Mouse (Mus musculus) embryonic facial prominence, embryonic 13.5 days (tissue): ENCODE results near the gene Sik1. TPM values are rescaled to one million over a fixed set of nuclear protein-coding genes. Genes with fewer than 3 reads are reported as not detected.

Experiments
- ATAC-seq: fragments of 200-750 bp; cut with Nextera tagmentation; 2 replicates; pipeline ENCODE4 v1.8.0; 2017; ENCODE audit warnings: low read depth; ENCODE audit not compliant: insufficient number of reproducible peaks, insufficient read depth, low FRiP score, low TSS enrichment
- H3K27ac ChIP-seq: fragments of 300-500 bp; sonication (generic); 2 replicates; pipeline ENCODE4 v1.5.1; 2015; ENCODE audit warnings: moderate library complexity, mild to moderate bottlenecking, inconsistent platforms
- H3K27me3 ChIP-seq: fragments of 300-500 bp; sonication (generic); 2 replicates; pipeline ENCODE4 v1.6.1; 2015; ENCODE audit warnings: mild to moderate bottlenecking, inconsistent platforms
- H3K36me3 ChIP-seq: fragments of 300-500 bp; sonication (generic); 2 replicates; pipeline ENCODE4 v1.6.1; 2015; ENCODE audit warnings: mild to moderate bottlenecking, inconsistent platforms
- H3K4me1 ChIP-seq: fragments of 300-500 bp; sonication (generic); 2 replicates; pipeline ENCODE4 v1.6.1; 2015; ENCODE audit warnings: inconsistent platforms
- H3K4me2 ChIP-seq: fragments of 300-500 bp; sonication (generic); 2 replicates; pipeline ENCODE4 v1.6.1; 2015; ENCODE audit warnings: moderate library complexity, mild to moderate bottlenecking, inconsistent platforms
- H3K4me3 ChIP-seq: fragments of 300-500 bp; sonication (generic); 2 replicates; pipeline ENCODE4 v1.5.1; 2015; ENCODE audit warnings: mild to moderate bottlenecking, inconsistent platforms
- H3K9ac ChIP-seq: fragments of 300-500 bp; sonication (generic); 2 replicates; pipeline ENCODE4 v1.6.1; 2015; ENCODE audit warnings: mild to moderate bottlenecking, inconsistent platforms
- H3K9me3 ChIP-seq: fragments of 300-500 bp; sonication (generic); 2 replicates; pipeline ENCODE4 v1.6.1; 2016; ENCODE audit warnings: inconsistent platforms
- WGBS: fragments of 180-500 bp; shearing (Covaris S2); methylation state at CpG from one replicate; pipeline ENCODE4 v1.1.7; 2015; ENCODE audit warnings: mixed read lengths; 5-methylcytosine and 5-hydroxymethylcytosine counted together
- polyA plus RNA-seq: library from polyadenylated mRNA; unstranded; fragments of >200 nt; fragmentation: Nextera tagmentation; extraction: Ambion mirVana; gene quantifications from 2 replicates; pipeline ENCODE4 v1.2.1, GENCODE M21; 2015

Gene Sik1
- polyA plus RNA-seq, 1 experiment from 2014 or later = 15.6 TPM

GRCm38 (mm10) chr17:31811333-31811732 is 44.3 kb downstream of the Sik1 start:
- no peak for ATAC-seq
- H3K27ac ChIP-seq = no peak overlapping the region
- no peak overlapping the region for H3K4me3 ChIP-seq
- WGBS = 48% methylated on average over 4 of the region's 4 CpGs
- H3K27me3 ChIP-seq = no peaks in the 10 kb centered on the region
- no peak overlapping the region for H3K9ac ChIP-seq
- no peak overlapping the region for H3K4me2 ChIP-seq
- H3K9me3 ChIP-seq = no peaks in the 10 kb centered on the region
- peaks cover 18% of the 10 kb centered on the region for H3K4me1 ChIP-seq
- H3K36me3 ChIP-seq = no peaks in the 10 kb centered on the region

- Histone ChIP-seq H3K27me3 (no peaks in the 10 kb centered on the region), H3K4me1 (peaks cover 23% of the 10 kb centered on the region), H3K9ac (0 out of 2 replicates have a peak overlapping the region, but pooled peaks have one; percentile 33), H3K9me3 (no peaks in the 10 kb centered on the region), H3K4me3 (0 out of 2 replicates have a peak overlapping the region, but pooled peaks have one; percentile 6), H3K4me2 (peak overlapping the region; percentile 34), H3K36me3 (no peaks in the 10 kb centered on the region), H3K27ac (no peak overlapping the region)
- WGBS = 38% methylated on average over 19 of the region's 19 CpGs
- ATAC-seq = no peak
Measured at GRCm38 (mm10) chr17:31809894-31810293, 45.7 kb downstream of the Sik1 start.

DNA sequence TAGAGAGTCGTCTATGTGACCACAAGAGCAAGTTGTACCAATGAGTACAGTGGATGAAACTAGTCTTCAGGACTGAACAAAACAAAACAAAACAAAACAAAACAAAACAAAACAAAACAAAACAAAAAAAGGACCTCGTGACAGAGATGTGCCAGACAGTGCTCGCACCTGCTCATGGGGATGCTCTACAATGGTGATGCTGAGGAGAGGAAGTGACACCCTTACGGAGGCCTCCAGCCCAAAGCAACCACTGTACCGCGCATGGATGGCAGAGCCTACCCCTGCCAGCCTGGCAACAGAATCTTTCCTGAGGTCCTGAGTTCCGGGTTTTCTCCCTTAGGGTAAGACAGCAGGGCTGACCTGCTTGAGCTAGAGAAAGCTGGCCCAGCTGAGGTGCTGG is 46.5 kb downstream of the Sik1 start:
- H3K9me3 ChIP-seq = no peaks in the 10 kb centered on the region
- no peak for ATAC-seq
- no peak overlapping the region for H3K27ac ChIP-seq
- WGBS = 92% methylated on average over 7 of the region's 7 CpGs
- no peaks in the 10 kb centered on the region for H3K36me3 ChIP-seq
- H3K4me1 ChIP-seq = peaks cover 23% of the 10 kb centered on the region
- H3K4me2 ChIP-seq = no peak overlapping the region
- H3K4me3 ChIP-seq = no peak overlapping the region
- H3K9ac ChIP-seq = no peak overlapping the region
- H3K27me3 ChIP-seq = no peaks in the 10 kb centered on the region

DNA sequence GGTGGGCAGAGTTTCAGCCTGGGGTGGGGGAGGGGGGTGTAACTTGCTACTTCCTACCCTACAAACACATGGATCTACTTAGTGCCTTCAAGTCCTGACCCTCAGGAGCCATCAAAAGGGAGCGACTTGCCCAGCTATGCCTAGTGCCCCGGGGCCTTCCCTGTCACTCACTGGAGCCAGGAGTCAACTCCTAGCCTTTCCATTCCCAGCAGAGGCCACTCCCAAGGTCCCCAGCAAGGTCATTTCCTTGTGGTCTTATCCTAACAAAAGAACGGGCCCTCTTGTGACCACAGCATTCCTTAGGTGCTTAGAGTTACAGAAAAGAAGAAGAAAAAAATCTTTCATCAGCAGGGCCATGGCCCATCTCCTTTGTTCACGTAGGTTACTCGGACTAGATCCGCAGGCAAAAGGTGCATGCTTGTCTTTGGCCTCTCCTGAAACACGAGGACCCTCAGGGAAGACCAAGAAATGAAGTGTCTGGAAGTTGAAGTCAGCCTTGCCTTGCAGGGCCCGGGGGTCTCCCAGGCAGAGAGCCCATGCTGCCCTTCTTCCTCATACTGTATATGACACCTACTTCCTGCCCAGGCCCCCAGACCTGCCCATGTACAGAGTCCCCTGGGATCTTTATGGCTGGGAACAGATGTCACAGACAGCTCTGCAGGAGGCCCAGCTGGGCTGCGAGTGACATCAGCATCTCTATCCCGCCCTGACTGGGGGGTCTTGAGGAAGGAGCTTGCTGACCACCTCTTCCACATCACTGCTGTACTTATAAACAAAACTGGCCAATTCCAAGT is 47.3 kb downstream of the Sik1 start:
- peaks cover 23% of the 10 kb centered on the region for H3K4me1 ChIP-seq
- no peaks in the 10 kb centered on the region for H3K9me3 ChIP-seq
- H3K27ac ChIP-seq = no peak overlapping the region
- no peak overlapping the region for H3K9ac ChIP-seq
- 21% methylated on average over 10 of the region's 10 CpGs for WGBS
- no peaks in the 10 kb centered on the region for H3K27me3 ChIP-seq
- H3K36me3 ChIP-seq = no peaks in the 10 kb centered on the region
- no peak for ATAC-seq
- H3K4me2 ChIP-seq = no peak overlapping the region
- no peak overlapping the region for H3K4me3 ChIP-seq

- WGBS = 48% methylated on average over 3 of the region's 3 CpGs
- H3K4me3 ChIP-seq = no peak overlapping the region
- no peaks in the 10 kb centered on the region for H3K27me3 ChIP-seq
- no peak for ATAC-seq
- H3K4me1 ChIP-seq = peaks cover 23% of the 10 kb centered on the region
- H3K27ac ChIP-seq = no peak overlapping the region; the same call in 1 of the 2 replicates
- H3K9ac ChIP-seq = no peak overlapping the region
- H3K36me3 ChIP-seq = no peaks in the 10 kb centered on the region
- no peak overlapping the region for H3K4me2 ChIP-seq
- no peaks in the 10 kb centered on the region for H3K9me3 ChIP-seq
Measured at GRCm38 (mm10) chr17:31806496-31806895, 49.1 kb downstream of the Sik1 start.

DNA sequence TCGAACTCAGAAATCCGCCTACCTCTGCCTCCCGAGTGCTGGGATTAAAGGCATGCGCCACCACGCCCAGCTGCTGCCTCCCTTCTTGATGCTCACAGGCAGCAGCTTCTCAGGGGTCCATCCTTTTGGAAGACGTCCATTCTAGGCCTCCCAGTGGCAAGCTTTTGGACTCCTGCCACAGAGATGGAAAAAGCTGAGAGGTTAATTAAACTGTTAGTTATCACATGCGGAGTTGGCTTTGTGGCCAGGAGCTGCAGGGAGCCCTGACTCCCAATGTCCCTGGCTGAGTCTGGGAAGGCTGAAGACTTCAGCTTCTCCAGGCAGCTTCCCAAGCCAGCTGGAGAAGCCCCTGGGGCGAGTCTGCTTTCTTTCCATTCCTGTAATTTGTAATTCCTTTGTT is 49.6 kb downstream of the Sik1 start:
- Histone ChIP-seq H3K4me2 (no peak overlapping the region), H3K27ac (peak overlapping the region; percentile 16; the same call in 1 of the 2 replicates), H3K4me1 (peaks cover 23% of the 10 kb centered on the region), H3K9me3 (no peaks in the 10 kb centered on the region), H3K27me3 (no peaks in the 10 kb centered on the region), H3K36me3 (no peaks in the 10 kb centered on the region), H3K4me3 (no peak overlapping the region), H3K9ac (no peak overlapping the region)
- 43% methylated on average over 8 of the region's 8 CpGs for WGBS
- no peak for ATAC-seq

- 67% methylated on average over 4 of the region's 4 CpGs for WGBS
- 0 out of 2 replicates have a peak overlapping the region, but pooled peaks have one; percentile 16 for H3K27ac ChIP-seq
- no peak overlapping the region for H3K4me3 ChIP-seq
- no peak overlapping the region for H3K9ac ChIP-seq
- peaks cover 23% of the 10 kb centered on the region for H3K4me1 ChIP-seq
- no peaks in the 10 kb centered on the region for H3K36me3 ChIP-seq
- ATAC-seq = no peak
- no peaks in the 10 kb centered on the region for H3K9me3 ChIP-seq
- H3K4me2 ChIP-seq = no peak overlapping the region
- no peaks in the 10 kb centered on the region for H3K27me3 ChIP-seq
Measured at GRCm38 (mm10) chr17:31805585-31805984, 50.0 kb downstream of the Sik1 start.

- Histone ChIP-seq H3K4me3 (no peak overlapping the region), H3K27me3 (no peaks in the 10 kb centered on the region), H3K9me3 (no peaks in the 10 kb centered on the region), H3K36me3 (no peaks in the 10 kb centered on the region), H3K4me2 (no peak overlapping the region), H3K4me1 (peaks cover 7% of the 10 kb centered on the region), H3K9ac (no peak overlapping the region), H3K27ac (no peak overlapping the region)
- 67% methylated on average over 7 of the region's 7 CpGs for WGBS
- ATAC-seq = no peak
Measured at GRCm38 (mm10) chr17:31802272-31803017, 53.2 kb downstream of the Sik1 start.

GRCm38 (mm10) chr17:31800852-31801363 is 54.7 kb downstream of the Sik1 start:
- WGBS = 91% methylated on average over 7 of the region's 7 CpGs
- H3K27ac ChIP-seq = no peak overlapping the region
- H3K4me2 ChIP-seq = no peak overlapping the region
- H3K9ac ChIP-seq = no peak overlapping the region
- ATAC-seq = no peak
- H3K27me3 ChIP-seq = no peaks in the 10 kb centered on the region
- no peak overlapping the region for H3K4me3 ChIP-seq
- peaks cover under 1% of the 10 kb centered on the region; the same call in 1 of the 2 replicates for H3K4me1 ChIP-seq
- no peaks in the 10 kb centered on the region for H3K9me3 ChIP-seq
- no peaks in the 10 kb centered on the region for H3K36me3 ChIP-seq

GRCm38 (mm10) chr17:31795893-31796292 is 59.7 kb downstream of the Sik1 start:
- Histone ChIP-seq H3K4me1 (peaks cover 8% of the 10 kb centered on the region), H3K9ac (no peak overlapping the region), H3K27me3 (no peaks in the 10 kb centered on the region), H3K9me3 (no peaks in the 10 kb centered on the region), H3K4me3 (no peak overlapping the region), H3K36me3 (no peaks in the 10 kb centered on the region), H3K4me2 (no peak overlapping the region), H3K27ac (no peak overlapping the region)
- no peak for ATAC-seq
- 83% methylated on average over 4 of the region's 4 CpGs for WGBS
